Mouse (Mus musculus) kidney, adult 2 months (tissue): Measurements from ENCODE around the gene Ccl12.

Experiments
- CTCF ChIP-seq: fragments of 200-500 bp; conservative IDR thresholded peaks from 2 replicates; pipeline ENCODE4 v1.5.1; 2011; ENCODE audit warnings: low read depth, mild to moderate bottlenecking, control low read depth, low read length, moderate library complexity, mixed read lengths; ENCODE audit not compliant: insufficient read depth, insufficient read length
- POLR2A ChIP-seq: fragments of 200-500 bp; IDR thresholded peaks from one replicate; pipeline ENCODE4 v1.6.1; 2011; ENCODE audit warnings: low read depth, low read length, control low read depth

- no peak for TF ChIP-seq POLR2A
- no peak for TF ChIP-seq CTCF
These were observed 28.7 kb upstream of the Ccl12 start for GRCm38 (mm10) chr11:82072984-82073383.
